Mouse (Mus musculus) layer of hippocampus, adult 8-10 months (tissue): ENCODE measurements around the gene Ccdc177. TPM values are rescaled to one million over a fixed set of nuclear protein-coding genes. Genes with fewer than 3 reads are reported as not detected.

ENCODE experiments used
- DNase-seq, 2 experiments: peaks; one replicate each; pipeline ENCODE4 v3.0.0; 2022; ENCODE audit warnings: low spot score in 2 of 2
- total RNA-seq, 4 experiments: library from RNA; stranded (reverse); gene quantifications; 2 replicates each; pipeline ENCODE4 v1.2.4; 2022

Gene Ccdc177
- total RNA-seq, 4 experiments from 2014 or later, result 15.1 to 16.6 (median 15.8) TPM

- DNase-seq, result no peak
Observed at GRCm38 (mm10) chr12:80785597-80785996, 25.1 kb upstream of the Ccdc177 start.

GRCm38 (mm10) chr12:80785005-80785404 lies 24.5 kb upstream of the Ccdc177 start:
- DNase-seq, result no peak

- DNase-seq, result no peak
Observed at GRCm38 (mm10) chr12:80783889-80784288, 23.4 kb upstream of the Ccdc177 start.

- DNase-seq, result no peak
Observed at GRCm38 (mm10) chr12:80782892-80783291, 22.4 kb upstream of the Ccdc177 start.

- DNase-seq, result no peak
Observed at GRCm38 (mm10) chr12:80782190-80782589, 21.7 kb upstream of the Ccdc177 start.

- DNase-seq, result no peak
Observed at GRCm38 (mm10) chr12:80779760-80780159, 19.3 kb upstream of the Ccdc177 start.

- no peak for DNase-seq
Observed at GRCm38 (mm10) chr12:80778188-80778936, 17.9 kb upstream of the Ccdc177 start.

- DNase-seq, result no peak
Observed at GRCm38 (mm10) chr12:80776046-80776634, 15.7 kb upstream of the Ccdc177 start.

- DNase-seq, result no peak
Observed at GRCm38 (mm10) chr12:80774786-80775185, 14.3 kb upstream of the Ccdc177 start.

- DNase-seq, result peak; percentile 31 to 79
Observed at GRCm38 (mm10) chr12:80769697-80770096, 9.2 kb upstream of the Ccdc177 start.

GRCm38 (mm10) chr12:80764116-80764515 lies 3.6 kb upstream of the Ccdc177 start:
- DNase-seq, result no peak

- no peak for DNase-seq
Observed at GRCm38 (mm10) chr12:80762982-80763381, 2.5 kb upstream of the Ccdc177 start.

- DNase-seq, result peak; percentile 18 to 49
Observed at GRCm38 (mm10) chr12:80759713-80760395, 633 bp downstream of the Ccdc177 start.

- no peak for DNase-seq
Observed at GRCm38 (mm10) chr12:80759387-80759712, 1.1 kb downstream of the Ccdc177 start.

GRCm38 (mm10) chr12:80758559-80759386 lies 1.7 kb downstream of the Ccdc177 start:
- no peak for DNase-seq

GRCm38 (mm10) chr12:80757751-80758558 lies 2.5 kb downstream of the Ccdc177 start:
- no peak for DNase-seq

- DNase-seq, result no peak
Observed at GRCm38 (mm10) chr12:80751556-80751955, 8.9 kb downstream of the Ccdc177 start.

- peak; percentile 39 to 49 for DNase-seq
Observed at GRCm38 (mm10) chr12:80746031-80746813, 14.3 kb downstream of the Ccdc177 start.

- DNase-seq, result no peak
Observed at GRCm38 (mm10) chr12:80744614-80745013, 15.9 kb downstream of the Ccdc177 start.

GRCm38 (mm10) chr12:80739482-80739881 lies 21.0 kb downstream of the Ccdc177 start:
- DNase-seq, result no peak
